Mouse (Mus musculus) lung, embryonic 14.5 days (tissue): ENCODE measurements around the gene Farsa. TPM values are rescaled to one million over a fixed set of nuclear protein-coding genes. Genes with fewer than 3 reads are reported as not detected.

Source experiments
- ATAC-seq: fragments of 200-750 bp; cut with Nextera tagmentation; 2 replicates; pipeline ENCODE4 v1.8.0; 2017; ENCODE audit warnings: mild to moderate bottlenecking, moderate TSS enrichment, moderate library complexity; ENCODE audit not compliant: insufficient read depth
- DNase-seq: peaks from one replicate; pipeline ENCODE4 v3.0.0-alpha.2; 2015
- H3K27ac ChIP-seq: fragments of 300-500 bp; sonication (generic); 2 replicates; pipeline ENCODE4 v1.5.1; 2014; ENCODE audit warnings: low read depth, mild to moderate bottlenecking, moderate library complexity
- H3K27me3 ChIP-seq: fragments of 300-500 bp; sonication (generic); 2 replicates; pipeline ENCODE4 v1.6.1; 2014; ENCODE audit warnings: low read length, control low read depth; ENCODE audit not compliant: insufficient read depth
- H3K36me3 ChIP-seq: fragments of 300-500 bp; sonication (generic); 2 replicates; pipeline ENCODE4 v1.6.1; 2014; ENCODE audit warnings: control low read depth; ENCODE audit not compliant: insufficient read depth
- H3K4me1 ChIP-seq: fragments of 300-500 bp; sonication (generic); 2 replicates; pipeline ENCODE4 v1.6.1; 2014; ENCODE audit warnings: antibody characterized with exemption, control low read depth; ENCODE audit not compliant: insufficient read depth
- H3K4me2 ChIP-seq: fragments of 300-500 bp; sonication (generic); 2 replicates; pipeline ENCODE4 v1.6.1; 2014; ENCODE audit warnings: mild to moderate bottlenecking
- H3K4me3 ChIP-seq: fragments of 300-500 bp; sonication (generic); 2 replicates; pipeline ENCODE4 v1.5.1; 2014; ENCODE audit warnings: low read depth, low read length
- H3K9ac ChIP-seq: fragments of 300-500 bp; sonication (generic); 2 replicates; pipeline ENCODE4 v1.6.1; 2014
- H3K9me3 ChIP-seq: fragments of 300-500 bp; sonication (generic); 2 replicates; pipeline ENCODE4 v1.6.1; 2016; ENCODE audit warnings: low read depth, low read length, control low read depth
- CTCF ChIP-seq: IDR thresholded peaks from 2 replicates; pipeline ENCODE4 v1.5.1; 2016; ENCODE audit warnings: antibody characterized with exemption, low read depth
- WGBS: fragments of 180-500 bp; shearing (Covaris S2); extraction: QIAGEN DNeasy Blood & Tissue Kit; methylation state at CpG from one replicate; pipeline ENCODE4 v1.1.7; 2014; 5-methylcytosine and 5-hydroxymethylcytosine counted together
- polyA plus RNA-seq: library from polyadenylated mRNA; unstranded; fragments of >200 nt; fragmentation: Nextera tagmentation; extraction: Ambion mirVana; gene quantifications from 2 replicates; pipeline ENCODE4 v1.2.1, GENCODE M21; 2014

The Farsa gene
- 92.9 and 103 TPM in 2 replicates for polyA plus RNA-seq

GRCm38 (mm10) chr8:84856864-84857441 lies at the start of gene Farsa:
TSS of gene Farsa (plus strand) at chr8:84856989.
- TF ChIP-seq CTCF: no peak
- Histone ChIP-seq H3K36me3 (peaks cover 32% of the 10 kb centered on the region), H3K27ac (peak within 1 kb of the TSS; percentile 75), H3K4me2 (peak within 1 kb of the TSS; percentile 65), H3K9ac (peak within 1 kb of the TSS; percentile 92), H3K27me3 (no peaks in the 10 kb centered on the region), H3K9me3 (no peaks in the 10 kb centered on the region), H3K4me3 (peak within 1 kb of the TSS; percentile 92), H3K4me1 (0 out of 2 replicates have a peak, but pooled peaks cover 8% of the 10 kb centered on the region)
- under 1% methylated on average over 39 of the region's 39 CpGs for WGBS
- peak; percentile 96 for ATAC-seq
- DNase-seq: peak; percentile 99

GRCm38 (mm10) chr8:84809109-84809940 lies 47.5 kb upstream of the Farsa start:
- no peak overlapping the region for H3K9ac ChIP-seq

GRCm38 (mm10) chr8:84809941-84810280 lies 46.9 kb upstream of the Farsa start:
- ATAC-seq: no peak

More at GRCm38 (mm10) chr8:84809109-84809940, 47.5 kb upstream of the Farsa start:
- ATAC-seq: no peak
- no peak for TF ChIP-seq CTCF
- Histone ChIP-seq H3K27me3 (peaks cover 11% of the 10 kb centered on the region; the same call in 1 of the 2 replicates), H3K9me3 (no peaks in the 10 kb centered on the region), H3K4me2 (no peak overlapping the region), H3K4me1 (peaks cover 3% of the 10 kb centered on the region), H3K36me3 (no peaks in the 10 kb centered on the region), H3K4me3 (no peak overlapping the region), H3K27ac (no peak overlapping the region)
- no peak for DNase-seq
- WGBS: 57% methylated on average over 12 of the region's 12 CpGs

GRCm38 (mm10) chr8:84810896-84811295 lies 45.9 kb upstream of the Farsa start:
- Histone ChIP-seq H3K36me3 (no peaks in the 10 kb centered on the region), H3K27me3 (peaks cover 8% of the 10 kb centered on the region; the same call in 1 of the 2 replicates), H3K4me2 (peak overlapping the region; percentile 59), H3K27ac (0 out of 2 replicates have a peak overlapping the region, but pooled peaks have one; percentile 18), H3K9me3 (no peaks in the 10 kb centered on the region), H3K9ac (no peak overlapping the region; the same call in 1 of the 2 replicates), H3K4me3 (peak overlapping the region; percentile 30), H3K4me1 (peaks cover 3% of the 10 kb centered on the region)
- 1% methylated on average over 32 of the region's 32 CpGs for WGBS
- TF ChIP-seq CTCF: peak; percentile 84
- ATAC-seq (peak; percentile 79), DNase-seq (peak; percentile 96)

More at GRCm38 (mm10) chr8:84809941-84810280, 46.9 kb upstream of the Farsa start:
- Histone ChIP-seq H3K4me1 (peaks cover 3% of the 10 kb centered on the region), H3K9me3 (no peaks in the 10 kb centered on the region), H3K4me2 (no peak overlapping the region), H3K27ac (no peak overlapping the region), H3K36me3 (no peaks in the 10 kb centered on the region), H3K4me3 (no peak overlapping the region), H3K9ac (no peak overlapping the region), H3K27me3 (peaks cover 11% of the 10 kb centered on the region; the same call in 1 of the 2 replicates)
- no peak for TF ChIP-seq CTCF
- DNase-seq: no peak
- WGBS: 74% methylated on average over 5 of the region's 5 CpGs

GRCm38 (mm10) chr8:84811303-84811702 lies 45.5 kb upstream of the Farsa start:
- 20% methylated on average over 10 of the region's 10 CpGs for WGBS
- Histone ChIP-seq H3K27me3 (peaks cover 8% of the 10 kb centered on the region; the same call in 1 of the 2 replicates), H3K9ac (no peak overlapping the region; the same call in 1 of the 2 replicates), H3K36me3 (no peaks in the 10 kb centered on the region), H3K4me3 (peak overlapping the region; percentile 30), H3K27ac (no peak overlapping the region), H3K4me2 (peak overlapping the region; percentile 59), H3K4me1 (peaks cover 3% of the 10 kb centered on the region), H3K9me3 (no peaks in the 10 kb centered on the region)
- ATAC-seq (no peak), DNase-seq (no peak)
- no peak for TF ChIP-seq CTCF

- Histone ChIP-seq H3K27ac (no peak overlapping the region), H3K4me2 (no peak overlapping the region), H3K4me3 (no peak overlapping the region), H3K27me3 (peaks cover 8% of the 10 kb centered on the region; the same call in 1 of the 2 replicates), H3K9ac (no peak overlapping the region), H3K4me1 (peaks cover 3% of the 10 kb centered on the region), H3K9me3 (no peaks in the 10 kb centered on the region), H3K36me3 (no peaks in the 10 kb centered on the region)
- TF ChIP-seq CTCF: peak; percentile 90
- ATAC-seq (no peak), DNase-seq (peak; percentile 94)
- WGBS: 2% methylated on average over 5 of the region's 5 CpGs
Observed at GRCm38 (mm10) chr8:84813059-84813458, 43.7 kb upstream of the Farsa start.

GRCm38 (mm10) chr8:84813830-84814229 lies 43.0 kb upstream of the Farsa start:
- Histone ChIP-seq H3K9ac (no peak overlapping the region), H3K9me3 (no peaks in the 10 kb centered on the region), H3K4me2 (no peak overlapping the region), H3K4me1 (peaks cover 3% of the 10 kb centered on the region), H3K4me3 (no peak overlapping the region), H3K27ac (no peak overlapping the region), H3K27me3 (peaks cover 8% of the 10 kb centered on the region; the same call in 1 of the 2 replicates), H3K36me3 (no peaks in the 10 kb centered on the region)
- TF ChIP-seq CTCF: no peak
- DNase-seq (no peak), ATAC-seq (no peak)
- 79% methylated on average over 3 of the region's 3 CpGs for WGBS
